Mouse (Mus musculus) CD4-positive helper T cell, adult 2 months (primary cell): ENCODE measurements around the gene Lrch1.

Source experiments
- DNase-seq: peaks from one replicate; pipeline ENCODE4 v3.0.0-alpha.2; 2012; ENCODE audit warnings: low read depth, missing footprints, low spot score

The Lrch1 gene

GRCm38 (mm10) chr14:74852965-74853758 lies 94.5 kb downstream of the Lrch1 start:
- DNase-seq: no peak

- DNase-seq: no peak
Observed at GRCm38 (mm10) chr14:74851866-74852265, 95.8 kb downstream of the Lrch1 start.

GRCm38 (mm10) chr14:74849020-74849419 lies 98.7 kb downstream of the Lrch1 start:
- DNase-seq: no peak

- peak; percentile 24 for DNase-seq
Observed at GRCm38 (mm10) chr14:74848224-74848623, 99.5 kb downstream of the Lrch1 start.

GRCm38 (mm10) chr14:74847311-74848133 lies 100.2 kb downstream of the Lrch1 start:
- DNase-seq: peak; percentile 96

- DNase-seq: peak; percentile 44
Observed at GRCm38 (mm10) chr14:74846668-74847067, 101.0 kb downstream of the Lrch1 start.

GRCm38 (mm10) chr14:74845661-74846274 lies 101.9 kb downstream of the Lrch1 start:
- peak; percentile 31 for DNase-seq

- no peak for DNase-seq
Observed at GRCm38 (mm10) chr14:74841708-74842107, 106.0 kb downstream of the Lrch1 start.

GRCm38 (mm10) chr14:74841297-74841696 lies 106.4 kb downstream of the Lrch1 start:
- no peak for DNase-seq

- no peak for DNase-seq
Observed at GRCm38 (mm10) chr14:74840820-74841219, 106.9 kb downstream of the Lrch1 start.

GRCm38 (mm10) chr14:74840328-74840727 lies 107.3 kb downstream of the Lrch1 start:
- no peak for DNase-seq

GRCm38 (mm10) chr14:74838816-74839215 lies 108.9 kb downstream of the Lrch1 start:
- no peak for DNase-seq

GRCm38 (mm10) chr14:74835010-74835409 lies 112.7 kb downstream of the Lrch1 start:
- peak; percentile 40 for DNase-seq

- no peak for DNase-seq
Observed at GRCm38 (mm10) chr14:74834215-74834614, 113.5 kb downstream of the Lrch1 start.

GRCm38 (mm10) chr14:74831653-74832052 lies 116.0 kb downstream of the Lrch1 start:
- DNase-seq: no peak

- DNase-seq: no peak
Observed at GRCm38 (mm10) chr14:74831050-74831449, 116.6 kb downstream of the Lrch1 start.

- peak; percentile 19 for DNase-seq
Observed at GRCm38 (mm10) chr14:74830591-74830990, 117.1 kb downstream of the Lrch1 start.

GRCm38 (mm10) chr14:74822757-74823680 lies 124.7 kb downstream of the Lrch1 start:
- no peak for DNase-seq

- DNase-seq: no peak
Observed at GRCm38 (mm10) chr14:74822048-74822447, 125.6 kb downstream of the Lrch1 start.

- no peak for DNase-seq
Observed at GRCm38 (mm10) chr14:74820180-74820813, 127.4 kb downstream of the Lrch1 start.

- no peak for DNase-seq
Observed at GRCm38 (mm10) chr14:74816705-74817104, 131.0 kb downstream of the Lrch1 start.
